Mouse (Mus musculus) ES-Bruce4 (cell line): ENCODE measurements around the gene Brd4.

Experiments used
- CTCF ChIP-seq: IDR thresholded peaks from one replicate; pipeline ENCODE4 v1.8.1; 2011; ENCODE audit warnings: low read depth, low read length
- EP300 ChIP-seq: IDR thresholded peaks from 2 replicates; pipeline ENCODE4 v1.6.1; 2011; ENCODE audit warnings: low read depth, low read length; ENCODE audit not compliant: insufficient read depth
- POLR2A ChIP-seq: IDR thresholded peaks from one replicate; pipeline ENCODE4 v1.8.1; 2011; ENCODE audit warnings: low read length; ENCODE audit not compliant: insufficient read depth

- TF ChIP-seq EP300 (no peak), CTCF (no peak), POLR2A (no peak)
Observed at GRCm38 (mm10) chr17:32220873-32221272, 63.6 kb downstream of the Brd4 start.
